Mouse (Mus musculus) T-helper 2 cell (primary cell): ENCODE results near the gene Olfr209.
"Not testable (repeated sequence)": the region's sequence is repeated elsewhere in the genome, so short reads cannot be mapped to it uniquely, and the experiment has no call there.

Experiments
- in situ Hi-C: fragments of 300-600 bp; cut with MboI, MseI; formaldehyde crosslinking; loops from one replicate; pipeline ENCODE4 v1.15.1; 2025; ENCODE audit warnings: high pct_unique_total_duplicates

The Olfr209 gene

GRCm38 (mm10) chr16:59363893-59364292, at the start of gene Olfr209:
Gene Olfr209 (minus strand): TSS chr16:59363993.
- in situ Hi-C loops: no loop called here

- in situ Hi-C loops: no loop called here
Measured at GRCm38 (mm10) chr16:59413475-59413874, 49.7 kb upstream of the Olfr209 start.

DNA sequence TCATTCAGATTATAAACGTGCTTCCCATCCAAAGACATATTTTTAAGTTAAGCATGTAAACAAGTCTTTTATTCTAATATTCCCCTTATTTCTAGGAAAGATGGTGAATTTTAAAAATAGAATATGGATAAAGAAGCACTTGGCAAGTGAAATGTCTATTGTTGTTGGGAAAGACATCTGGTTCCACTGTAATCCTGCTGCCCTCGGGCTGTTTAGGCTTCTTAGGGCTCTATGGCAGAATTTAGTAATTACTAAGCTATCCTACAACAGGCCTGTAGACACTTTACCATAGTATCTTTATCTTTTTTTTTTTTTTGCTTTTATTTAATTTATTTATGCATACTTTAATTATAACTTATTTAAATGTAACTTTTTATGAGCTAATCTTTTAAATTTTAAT, 46.0 kb upstream of the Olfr209 start:
- in situ Hi-C loops: loop anchor here (10.0 kb wide), 1 partner anchor 745 kb away; no protein-coding TSS in a partner anchor

GRCm38 (mm10) chr16:59409341-59409748, 45.6 kb upstream of the Olfr209 start:
- in situ Hi-C loops: loop anchor here (10.0 kb wide), 1 partner anchor 745 kb away; no protein-coding TSS in a partner anchor

GRCm38 (mm10) chr16:59407032-59407431, 43.2 kb upstream of the Olfr209 start, which contains the start of gene Gabrr3:
Gene Gabrr3 (plus strand): TSS chr16:59407332.
- in situ Hi-C loops: loop anchor here (10.0 kb wide), 1 partner anchor 742 kb away; no protein-coding TSS in a partner anchor

- in situ Hi-C loops: loop anchor here (10.0 kb wide), 1 partner anchor 740 kb away; no protein-coding TSS in a partner anchor
Measured at GRCm38 (mm10) chr16:59404798-59405197, 41.0 kb upstream of the Olfr209 start.

- in situ Hi-C loops: loop anchor here (10.0 kb wide), 1 partner anchor 739 kb away; no protein-coding TSS in a partner anchor
Measured at GRCm38 (mm10) chr16:59403684-59404083, 39.9 kb upstream of the Olfr209 start.

- in situ Hi-C loops: loop anchor here (10.0 kb wide), 1 partner anchor 737 kb away; no protein-coding TSS in a partner anchor
Measured at GRCm38 (mm10) chr16:59401985-59402384, 38.2 kb upstream of the Olfr209 start.

DNA sequence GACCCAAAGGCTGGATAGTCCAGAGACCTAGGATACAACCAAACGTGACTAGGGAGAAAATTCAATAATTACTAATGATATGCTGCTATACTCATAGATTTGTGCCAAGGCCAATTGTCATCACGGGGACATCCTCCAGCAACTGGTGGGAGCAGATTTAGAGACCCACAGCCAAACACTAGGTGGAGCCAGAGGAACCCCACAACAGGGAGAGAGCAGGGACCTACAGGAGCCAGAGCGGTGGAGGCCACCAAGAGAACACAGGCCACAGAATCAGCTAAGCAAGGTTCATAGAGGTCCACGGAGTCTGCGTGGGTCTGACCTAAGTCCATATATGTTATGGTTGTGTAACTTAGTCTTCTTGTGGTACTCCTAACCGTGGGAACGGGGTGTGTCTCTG, 37.3 kb upstream of the Olfr209 start:
- in situ Hi-C loops: loop anchor here (10.0 kb wide), 1 partner anchor 736 kb away; no protein-coding TSS in a partner anchor

DNA sequence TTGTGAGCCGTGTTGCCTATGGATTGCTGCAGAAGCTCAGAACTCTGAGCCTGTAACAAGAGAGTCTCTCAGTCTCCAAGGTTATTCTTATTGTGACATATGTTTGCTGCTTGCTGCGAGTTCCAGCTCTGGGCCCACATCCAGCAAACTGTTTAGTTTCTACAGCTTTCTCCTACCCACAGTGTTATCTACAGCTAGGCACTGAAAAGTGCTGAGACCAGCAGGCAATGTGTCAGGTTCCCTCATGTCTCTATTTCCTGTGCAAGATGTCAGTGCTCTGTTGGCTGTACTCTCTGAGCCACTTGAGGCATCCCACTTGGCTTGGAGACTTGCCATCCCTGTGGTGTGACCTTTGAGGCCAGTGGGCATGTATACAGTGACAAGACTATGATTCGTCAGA, 29.5 kb upstream of the Olfr209 start:
- in situ Hi-C loops: no loop called here

DNA sequence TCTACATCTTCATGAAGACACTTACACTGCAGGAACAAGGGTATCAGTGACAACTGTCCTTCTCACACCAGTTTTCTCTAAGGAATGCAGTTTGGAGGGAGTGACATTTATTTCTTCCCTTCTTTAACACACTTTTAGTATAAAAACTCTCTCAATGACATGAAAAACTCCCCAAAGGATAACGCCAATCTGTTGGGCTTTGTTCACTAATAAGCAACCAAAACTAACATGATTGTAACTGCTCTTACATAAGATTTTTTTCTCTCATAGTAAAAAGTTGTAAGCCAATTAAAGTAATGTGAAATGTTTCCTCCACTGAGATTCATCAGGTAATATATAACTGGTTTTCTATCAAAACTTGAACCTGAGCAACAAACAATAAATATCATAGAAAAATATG, 14.6 kb downstream of the Olfr209 start, which contains the start of gene Olfr206:
Olfr206 (minus strand) TSS at position 101 of the 400 bp plus-strand sequence.
- in situ Hi-C loops: no loop called here

- in situ Hi-C loops: no loop called here
Measured at GRCm38 (mm10) chr16:59331038-59331437, 32.8 kb downstream of the Olfr209 start, which contains the start of gene Olfr205. Gene Olfr205 (minus strand): TSS chr16:59331138.

DNA sequence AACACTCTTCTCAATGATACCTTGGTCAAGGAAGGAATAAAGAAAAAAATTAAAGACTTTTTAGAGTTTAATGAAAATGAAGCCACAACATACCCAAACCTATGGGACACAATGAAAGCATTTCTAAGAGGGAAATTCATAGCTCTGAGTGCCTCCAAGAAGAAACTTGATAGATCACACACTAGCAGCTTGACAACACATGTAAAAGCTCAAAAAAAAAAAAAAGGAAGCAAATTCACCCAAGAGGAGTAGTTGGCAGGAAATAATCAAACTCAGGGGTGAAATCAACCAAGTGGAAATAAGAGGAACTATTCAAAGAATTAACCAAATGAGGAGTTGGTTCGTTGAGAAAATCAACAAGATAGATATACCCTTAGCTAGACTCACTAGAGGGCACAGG, 40.5 kb downstream of the Olfr209 start:
- in situ Hi-C loops: not testable (repeated sequence)

DNA sequence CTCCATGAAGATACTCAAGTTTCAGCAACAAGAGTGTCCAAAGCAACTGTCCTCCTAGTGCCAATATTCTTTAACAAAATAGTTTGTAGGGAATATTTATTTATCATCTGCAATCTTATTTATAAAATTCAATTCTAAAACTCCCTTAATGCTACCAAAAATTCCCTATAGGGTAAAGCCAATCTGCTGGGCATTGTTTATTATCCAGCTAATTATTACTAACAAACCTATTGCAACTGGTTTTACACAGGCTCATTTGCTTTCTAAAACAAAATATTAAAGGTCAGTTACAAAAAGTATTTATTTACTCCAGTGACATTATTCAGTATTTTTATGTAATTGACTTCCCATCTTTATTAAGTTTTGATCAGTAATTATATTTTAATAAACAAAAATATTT, 45.6 kb downstream of the Olfr209 start, which contains the start of gene Olfr204:
Olfr204 (minus strand) TSS at position 101 of the 400 bp plus-strand sequence.
- in situ Hi-C loops: no loop called here
